Mouse (Mus musculus) ES-Bruce4 (cell line): ENCODE measurements around the gene Acoxl. TPM values are rescaled to one million over a fixed set of nuclear protein-coding genes. Genes with fewer than 3 reads are reported as not detected.

Source experiments
- H3K27ac ChIP-seq: 2 replicates; pipeline ENCODE4 v1.5.1; 2012; ENCODE audit warnings: low read length, inconsistent platforms; ENCODE audit not compliant: insufficient read depth
- H3K27me3 ChIP-seq: 2 replicates; pipeline ENCODE4 v1.6.1; 2012; ENCODE audit warnings: mild to moderate bottlenecking, low read length, inconsistent platforms; ENCODE audit not compliant: control insufficient read depth, poor library complexity, insufficient read depth, severe bottlenecking
- H3K36me3 ChIP-seq: 2 replicates; pipeline ENCODE4 v1.6.1; 2012; ENCODE audit warnings: inconsistent platforms, mild to moderate bottlenecking, low read length, moderate library complexity; ENCODE audit not compliant: control insufficient read depth, poor library complexity, insufficient read depth, severe bottlenecking
- H3K4me1 ChIP-seq: one replicate; pipeline ENCODE4 v1.8.1; 2011; ENCODE audit warnings: low read length; ENCODE audit not compliant: control insufficient read depth, insufficient read depth
- H3K4me3 ChIP-seq: 2 replicates; pipeline ENCODE4 v1.5.1; 2011; ENCODE audit warnings: low read depth, mild to moderate bottlenecking, low read length
- H3K9ac ChIP-seq: 2 replicates; pipeline ENCODE4 v1.6.1; 2012; ENCODE audit warnings: low read depth, mild to moderate bottlenecking, inconsistent platforms; ENCODE audit not compliant: poor library complexity, severe bottlenecking
- H3K9me3 ChIP-seq: replicated peaks from 2 replicates; pipeline ENCODE4 v1.6.1; 2012; ENCODE audit warnings: mild to moderate bottlenecking, low read length, inconsistent platforms; ENCODE audit not compliant: control insufficient read depth, poor library complexity, insufficient read depth, severe bottlenecking
- CTCF ChIP-seq: IDR thresholded peaks from one replicate; pipeline ENCODE4 v1.8.1; 2011; ENCODE audit warnings: low read depth, low read length
- EP300 ChIP-seq: IDR thresholded peaks from 2 replicates; pipeline ENCODE4 v1.6.1; 2011; ENCODE audit warnings: low read depth, low read length; ENCODE audit not compliant: insufficient read depth
- POLR2A ChIP-seq: IDR thresholded peaks from one replicate; pipeline ENCODE4 v1.8.1; 2011; ENCODE audit warnings: low read length; ENCODE audit not compliant: insufficient read depth
- polyA plus RNA-seq: library from polyadenylated mRNA; stranded (reverse); fragments of >200 nt; gene quantifications from 2 replicates; pipeline ENCODE4 v1.2.4, GENCODE M21; 2011; ENCODE audit warnings: low read depth; ENCODE audit not compliant: missing spikeins, insufficient read depth, insufficient read length

Gene Acoxl
- polyA plus RNA-seq, 1 experiment, result not detected

DNA sequence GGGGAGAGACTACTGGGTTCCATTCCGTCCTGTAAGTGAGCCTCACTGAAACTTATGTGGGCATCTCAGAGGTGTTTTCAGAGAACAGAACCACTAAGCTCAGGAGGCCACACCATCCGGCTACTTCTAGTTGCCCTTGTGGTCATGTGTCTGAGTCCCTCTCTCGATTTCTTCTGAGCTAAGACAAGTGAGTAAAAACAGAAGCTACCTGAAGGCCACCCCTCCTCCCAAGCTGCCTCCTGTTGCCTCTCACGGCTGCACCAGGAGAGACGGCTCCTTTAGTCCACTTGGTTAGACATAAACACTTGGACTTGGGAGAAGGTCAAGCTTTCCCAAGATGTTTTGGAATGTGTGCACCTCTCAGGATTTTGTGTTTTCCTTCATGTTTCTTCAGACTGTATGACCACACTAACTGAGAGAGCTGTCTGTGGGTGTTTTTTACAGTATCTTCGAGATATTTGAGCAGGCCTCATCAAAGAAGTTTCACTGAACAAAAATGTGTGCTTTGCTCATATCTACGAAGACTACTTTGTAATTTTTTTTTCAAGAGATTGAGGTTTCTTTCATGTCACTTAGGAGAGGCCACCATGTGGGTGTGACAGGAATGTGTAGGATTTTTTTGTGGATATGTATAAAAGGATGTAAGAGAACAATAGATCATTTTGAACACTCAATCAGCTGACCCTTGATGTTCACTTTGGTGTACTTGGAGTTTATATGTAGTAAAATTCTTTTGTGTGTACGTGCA lies 249.3 kb downstream of the Acoxl start:
- no peak overlapping the region for H3K9ac ChIP-seq
- no peak overlapping the region for H3K27ac ChIP-seq
- no peaks in the 10 kb centered on the region for H3K27me3 ChIP-seq
- no peaks in the 10 kb centered on the region for H3K4me1 ChIP-seq
- H3K36me3 ChIP-seq, result no peaks in the 10 kb centered on the region
- no peaks in the 10 kb centered on the region for H3K9me3 ChIP-seq
- H3K4me3 ChIP-seq, result no peak overlapping the region
- no peak for TF ChIP-seq POLR2A
- TF ChIP-seq EP300, result no peak
- TF ChIP-seq CTCF, result no peak

DNA sequence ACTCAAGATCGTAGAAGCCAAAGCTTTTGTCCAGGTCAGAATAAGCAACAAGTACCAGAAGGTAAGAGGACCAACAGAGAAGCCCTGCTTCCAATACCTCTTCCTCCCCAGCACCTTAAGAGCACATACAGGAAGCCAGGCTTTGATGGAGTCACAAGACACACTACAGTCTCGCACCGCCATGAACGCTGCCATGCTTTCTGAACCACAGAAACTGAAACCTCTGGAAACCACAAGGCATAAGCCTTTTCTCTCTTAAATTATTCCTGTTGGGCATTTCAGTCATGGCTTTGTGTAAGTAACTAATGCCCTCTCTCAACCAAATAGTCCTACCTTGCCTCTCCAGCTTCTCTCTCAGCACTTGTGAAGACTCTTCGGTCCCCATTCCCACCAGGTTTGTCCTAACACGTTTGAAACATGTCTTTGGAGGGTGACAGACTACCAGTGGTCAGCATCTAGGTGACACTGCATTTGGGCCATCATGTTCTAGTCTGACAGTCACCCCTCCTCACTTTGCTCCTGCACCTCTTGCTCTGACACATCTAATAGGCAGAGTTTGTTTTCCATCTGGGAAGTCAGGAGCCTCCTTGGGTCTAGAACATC lies 251.7 kb downstream of the Acoxl start:
- Histone ChIP-seq H3K9me3 (no peaks in the 10 kb centered on the region), H3K27ac (no peak overlapping the region), H3K4me1 (no peaks in the 10 kb centered on the region)

DNA sequence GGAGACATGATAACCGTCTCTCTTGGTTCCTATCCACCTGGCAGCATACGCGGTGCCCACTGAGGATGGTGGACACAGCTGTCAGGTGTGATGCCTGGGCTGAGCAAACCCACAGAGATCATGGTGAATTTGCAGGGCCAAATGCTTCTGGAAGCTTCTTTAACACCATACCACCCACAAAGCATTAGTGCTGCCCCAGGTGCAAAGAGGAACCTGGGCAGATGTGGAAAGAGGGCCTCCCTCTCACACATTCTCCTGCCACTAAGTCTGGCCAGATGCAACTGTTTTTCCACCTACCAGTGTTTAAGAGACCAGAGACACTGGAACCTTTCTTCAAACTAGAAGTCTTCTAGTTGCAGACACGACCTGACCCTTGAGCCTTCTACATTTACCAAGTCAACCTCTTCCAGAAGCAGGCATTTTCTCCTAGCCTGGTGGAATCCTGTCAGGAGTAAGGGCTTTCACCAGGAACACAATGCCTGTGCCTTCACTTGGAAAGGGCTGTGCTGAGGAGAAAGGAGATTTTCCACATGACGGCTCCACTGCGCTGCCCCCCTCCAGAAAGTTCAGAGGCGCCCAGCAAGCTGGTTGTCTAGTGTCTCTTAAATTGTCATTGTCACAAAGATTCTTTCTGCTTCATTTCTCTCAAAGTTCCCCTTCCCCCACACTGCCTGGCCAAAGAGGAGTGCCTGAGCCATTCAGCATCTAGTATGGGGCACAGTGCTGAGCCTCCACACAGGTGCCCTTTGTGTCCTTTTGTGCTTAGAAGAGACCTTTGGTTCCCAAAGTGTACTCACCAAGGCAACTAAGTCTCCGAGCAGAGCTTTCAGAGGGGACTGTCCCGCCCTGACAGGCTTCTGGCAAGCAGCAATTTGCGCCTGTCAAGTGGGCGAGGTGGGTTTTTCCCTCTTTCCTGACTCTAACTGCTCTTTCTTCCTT lies 253.0 kb downstream of the Acoxl start:
- H3K9me3 ChIP-seq, result no peaks in the 10 kb centered on the region
- H3K4me3 ChIP-seq, result no peak overlapping the region
- H3K27me3 ChIP-seq, result no peaks in the 10 kb centered on the region
- H3K27ac ChIP-seq, result no peak overlapping the region
- TF ChIP-seq EP300, result no peak
- TF ChIP-seq CTCF, result no peak
- no peak for TF ChIP-seq POLR2A
- H3K36me3 ChIP-seq, result no peaks in the 10 kb centered on the region
- no peak overlapping the region for H3K9ac ChIP-seq
- no peaks in the 10 kb centered on the region for H3K4me1 ChIP-seq

More for the DNA sequence above, 251.7 kb downstream of the Acoxl start:
- Histone ChIP-seq H3K27me3 (no peaks in the 10 kb centered on the region), H3K36me3 (no peaks in the 10 kb centered on the region), H3K9ac (no peak overlapping the region), H3K4me3 (no peak overlapping the region)
- TF ChIP-seq CTCF (no peak), EP300 (no peak), POLR2A (no peak)

GRCm38 (mm10) chr2:128092451-128092850 lies 253.8 kb downstream of the Acoxl start:
- Histone ChIP-seq H3K4me3 (no peak overlapping the region), H3K36me3 (no peaks in the 10 kb centered on the region), H3K9me3 (no peaks in the 10 kb centered on the region), H3K4me1 (no peaks in the 10 kb centered on the region), H3K9ac (no peak overlapping the region), H3K27me3 (no peaks in the 10 kb centered on the region), H3K27ac (no peak overlapping the region)
- no peak for TF ChIP-seq CTCF
- TF ChIP-seq EP300, result no peak
- TF ChIP-seq POLR2A, result no peak

DNA sequence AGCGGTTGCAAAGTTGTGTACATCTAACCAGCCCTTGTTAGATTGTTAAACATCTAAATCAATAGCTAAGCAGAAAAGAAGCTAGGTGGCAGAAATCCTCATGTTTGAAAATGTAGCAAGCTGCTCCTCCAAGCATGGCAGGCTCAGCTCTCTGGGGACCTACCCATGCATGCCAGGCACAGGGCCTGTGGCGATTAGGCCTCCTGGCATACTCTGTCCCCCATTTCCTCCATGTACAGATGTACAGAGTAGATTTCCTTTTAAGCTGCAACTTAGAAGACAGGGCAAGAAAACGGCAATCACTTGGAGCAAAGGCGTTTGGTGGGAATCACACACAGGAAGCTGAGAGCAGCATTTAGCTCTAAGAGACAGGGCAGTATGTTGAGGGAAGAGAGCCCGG lies 255.5 kb downstream of the Acoxl start:
- Histone ChIP-seq H3K9me3 (no peaks in the 10 kb centered on the region), H3K27me3 (no peaks in the 10 kb centered on the region; the same call in 1 of the 2 replicates), H3K36me3 (no peaks in the 10 kb centered on the region), H3K4me1 (no peaks in the 10 kb centered on the region), H3K27ac (no peak overlapping the region), H3K9ac (no peak overlapping the region), H3K4me3 (no peak overlapping the region)
- TF ChIP-seq POLR2A, result no peak
- no peak for TF ChIP-seq EP300
- TF ChIP-seq CTCF, result no peak

DNA sequence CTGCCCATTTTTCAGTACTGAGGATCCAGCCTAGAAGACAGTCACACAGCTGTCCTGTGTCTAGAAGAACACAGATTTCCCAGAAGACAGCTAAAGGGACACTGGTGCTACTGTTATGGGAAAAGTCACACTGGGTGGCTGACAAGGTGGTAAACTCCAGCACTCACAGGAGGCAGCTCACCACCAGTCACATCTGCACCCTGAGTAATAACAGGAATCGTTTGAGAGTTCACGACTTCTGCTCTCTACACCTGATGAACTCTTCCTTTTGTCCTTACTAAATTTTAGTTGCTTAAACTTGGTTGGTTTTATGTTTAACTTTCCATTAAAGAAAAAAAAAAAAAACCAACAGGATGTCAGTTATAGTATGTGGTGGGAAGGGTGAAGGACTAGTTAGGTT lies 255.9 kb downstream of the Acoxl start:
- no peak overlapping the region for H3K27ac ChIP-seq
- TF ChIP-seq POLR2A (no peak), EP300 (no peak), CTCF (no peak)
- H3K9me3 ChIP-seq, result no peaks in the 10 kb centered on the region

More for the DNA sequence above, 255.9 kb downstream of the Acoxl start:
- no peaks in the 10 kb centered on the region for H3K36me3 ChIP-seq
- no peak overlapping the region for H3K4me3 ChIP-seq
- H3K27me3 ChIP-seq, result no peaks in the 10 kb centered on the region; the same call in 1 of the 2 replicates
- no peaks in the 10 kb centered on the region for H3K4me1 ChIP-seq
- H3K9ac ChIP-seq, result no peak overlapping the region
